Mouse (Mus musculus) small intestine, adult 10 weeks (tissue): ENCODE data around the gene P4ha1. TPM values are rescaled to one million over a fixed set of nuclear protein-coding genes. Genes with fewer than 3 reads are reported as not detected.

Source experiments
- polyA plus RNA-seq: library from polyadenylated mRNA; stranded (reverse); fragments of 350-450 nt; fragmentation: Illumina TruSeq; extraction: RNeasy Lipid Tissue Mini Kit (QIAGEN cat#74804); gene quantifications from one replicate; pipeline ENCODE4 v1.2.3, GENCODE M21; 2014; ENCODE audit warnings: low replicate concordance

Gene P4ha1
- 5.5 TPM for polyA plus RNA-seq

DNA sequence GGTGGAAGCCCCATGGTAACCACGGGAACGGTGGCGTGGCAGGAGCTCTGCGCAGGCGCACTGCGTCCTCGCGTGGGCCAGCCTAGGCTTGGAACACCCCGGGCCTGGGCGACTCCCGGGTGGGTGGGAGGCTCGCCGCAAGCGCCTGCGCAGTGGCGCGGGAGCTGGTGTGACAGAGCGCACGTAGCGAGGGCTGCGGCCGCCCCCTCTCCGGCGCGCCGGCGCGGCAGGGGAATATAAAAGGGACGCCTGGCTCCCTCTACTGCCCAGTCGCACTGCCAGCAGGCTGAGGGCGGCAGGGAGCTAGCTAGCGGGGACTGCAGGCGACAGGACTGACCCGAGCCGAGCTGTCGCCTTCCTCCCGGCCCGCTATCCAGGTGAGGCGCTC lies at the start of gene P4ha1:
Gene P4ha1, plus strand, starts transcription at position 197 of the 388 bp plus-strand sequence.

GRCm38 (mm10) chr10:59395461-59395860 lies 72.4 kb downstream of the P4ha1 start, which contains the start of gene Gm10273:
TSS of gene Gm10273 (plus strand) at chr10:59395632.

GRCm38 (mm10) chr10:59402899-59403792 lies 80.0 kb downstream of the P4ha1 start, which contains the start of gene Pla2g12b:
TSS of gene Pla2g12b (plus strand) at chr10:59403660.

Other genes starting within 250 kb of the P4ha1 start
- gene Sept10, start 101.4 kb upstream of the P4ha1 start, polyA plus RNA-seq, result 20.7 TPM
- gene Sowahc, start 101.3 kb upstream of the P4ha1 start, polyA plus RNA-seq, result 38.4 TPM
- gene Gm10273, start 72.3 kb downstream of the P4ha1 start, polyA plus RNA-seq, result 5.9 TPM
- 30.6 TPM for gene Pla2g12b, start 80.4 kb downstream of the P4ha1 start, polyA plus RNA-seq
- gene Oit3, start 118.5 kb downstream of the P4ha1 start, polyA plus RNA-seq, result 0.26 TPM